Mouse (Mus musculus): ENCODE results near the gene Cdc123.

Gene Cdc123

DNA sequence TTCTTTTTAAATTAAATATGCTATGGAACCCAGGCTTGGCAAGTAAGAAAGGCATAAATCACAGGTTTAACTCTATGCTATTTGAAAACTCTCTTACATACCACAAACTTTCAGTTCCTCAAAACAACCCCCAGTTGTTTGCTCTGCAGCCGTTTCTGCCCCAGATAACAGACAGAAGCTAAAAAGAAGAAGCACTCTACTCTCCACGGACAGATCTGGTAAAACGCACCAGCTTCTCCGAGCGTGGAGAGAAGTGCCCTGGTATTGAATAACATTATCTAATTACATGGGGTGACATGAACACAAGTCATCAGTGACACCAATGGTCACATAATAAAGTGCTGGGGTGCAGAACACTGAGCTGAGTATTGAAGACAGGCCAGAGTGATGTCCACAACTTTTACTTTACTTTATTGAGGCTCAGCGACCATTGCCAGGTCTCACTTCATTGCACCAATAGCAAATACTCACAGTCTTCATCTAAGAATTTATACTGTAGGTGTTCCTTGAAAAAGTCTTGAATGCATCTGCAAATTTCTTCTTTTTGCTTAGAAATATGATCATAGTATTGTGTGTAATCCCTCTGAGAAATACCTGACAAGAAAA is 40.4 kb downstream of the Cdc123 start:
- peak; percentile 92 for DNase-seq

DNA sequence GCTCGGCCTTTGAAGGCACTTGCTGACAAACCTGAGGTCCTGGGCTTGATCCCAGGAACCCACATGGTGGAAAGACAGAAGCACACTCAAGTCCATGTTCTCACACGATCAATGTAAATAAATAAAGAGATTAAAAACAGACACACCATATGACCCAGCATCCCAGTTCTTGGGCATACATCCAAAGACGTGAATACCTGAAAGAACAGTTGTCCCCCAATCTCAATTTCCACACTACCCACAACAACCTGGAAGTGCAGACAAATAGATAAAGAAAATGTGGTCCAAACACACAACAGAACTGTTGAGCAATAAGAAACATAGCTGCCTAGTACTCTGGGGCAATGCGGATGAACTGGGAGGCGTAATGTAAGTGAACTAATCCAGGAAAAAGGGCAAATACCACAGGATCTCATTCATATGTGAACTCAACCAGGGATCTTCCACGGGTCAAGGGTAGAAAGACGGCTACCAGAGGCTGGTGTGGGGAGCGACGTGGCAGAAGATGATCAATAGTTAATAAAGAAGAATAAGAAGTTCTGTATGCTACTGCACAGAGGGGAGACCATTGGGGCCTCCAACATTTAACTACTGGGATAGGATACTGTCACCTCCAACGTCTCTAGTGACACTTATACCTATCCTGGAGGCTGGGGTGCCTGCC is 42.9 kb downstream of the Cdc123 start:
- peak; percentile 65 for DNase-seq

DNA sequence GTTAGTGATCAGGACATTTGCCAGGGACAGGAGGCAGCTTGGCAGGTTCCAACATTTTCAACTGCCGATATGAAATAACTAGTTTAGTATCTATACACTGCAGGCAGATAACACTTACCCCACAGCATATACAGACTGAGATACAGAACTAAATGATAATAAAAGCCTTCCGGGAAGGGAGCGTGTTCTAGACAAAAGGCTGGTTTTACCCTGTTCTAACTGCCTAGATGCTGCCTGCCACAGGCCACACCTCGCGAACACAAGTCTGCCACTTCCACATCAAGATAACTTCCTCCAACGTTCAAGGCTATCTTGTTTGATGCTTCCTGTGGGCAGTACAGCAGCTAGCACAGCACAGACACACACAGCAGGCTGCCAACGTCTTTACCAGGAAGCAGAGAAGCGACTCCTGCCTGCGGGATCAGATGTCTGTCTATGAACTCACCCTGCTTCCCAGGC is 43.8 kb downstream of the Cdc123 start:
- DNase-seq, result peak; percentile 93

DNA sequence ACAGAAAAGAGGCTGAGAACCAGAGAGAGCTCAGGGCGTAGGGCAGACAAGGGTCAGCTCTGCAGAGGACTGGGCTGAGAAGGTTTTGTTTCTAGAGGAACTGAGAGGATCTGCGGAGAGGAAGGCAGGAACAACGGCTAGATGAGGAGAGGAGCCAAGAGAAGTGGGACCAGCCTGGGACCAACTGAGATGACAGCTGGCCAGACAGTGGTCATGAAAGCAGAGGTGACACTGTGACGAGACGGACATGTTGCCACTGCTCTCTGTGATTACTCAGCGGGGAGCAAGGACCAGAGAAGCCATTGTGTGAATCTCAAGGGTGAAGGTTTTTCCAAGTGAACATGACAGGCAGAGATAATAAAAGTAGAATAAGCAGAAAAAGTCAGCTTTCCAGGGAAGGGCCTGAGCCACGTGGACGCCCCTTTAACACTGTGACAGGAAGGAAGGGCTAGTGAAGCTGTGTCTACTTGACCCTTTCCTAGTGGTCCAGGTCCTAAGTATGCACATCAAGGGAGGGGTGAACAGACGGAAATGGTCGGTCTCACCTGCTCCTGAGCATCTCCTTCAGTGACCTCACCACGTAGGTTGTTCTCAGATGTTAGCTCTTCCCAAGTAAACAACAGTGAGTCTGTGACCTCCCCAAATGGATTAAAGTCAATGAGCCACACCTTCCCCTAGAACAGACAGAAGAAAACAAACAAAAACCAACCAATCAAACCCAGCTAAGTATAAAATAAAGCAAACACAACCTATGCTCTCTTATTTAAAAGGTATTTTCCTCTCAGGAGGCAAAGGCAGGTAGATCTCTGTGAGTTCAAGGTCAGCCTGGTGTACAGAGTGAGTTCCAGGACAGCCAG is 46.9 kb downstream of the Cdc123 start:
- peak; percentile 86 for DNase-seq

DNA sequence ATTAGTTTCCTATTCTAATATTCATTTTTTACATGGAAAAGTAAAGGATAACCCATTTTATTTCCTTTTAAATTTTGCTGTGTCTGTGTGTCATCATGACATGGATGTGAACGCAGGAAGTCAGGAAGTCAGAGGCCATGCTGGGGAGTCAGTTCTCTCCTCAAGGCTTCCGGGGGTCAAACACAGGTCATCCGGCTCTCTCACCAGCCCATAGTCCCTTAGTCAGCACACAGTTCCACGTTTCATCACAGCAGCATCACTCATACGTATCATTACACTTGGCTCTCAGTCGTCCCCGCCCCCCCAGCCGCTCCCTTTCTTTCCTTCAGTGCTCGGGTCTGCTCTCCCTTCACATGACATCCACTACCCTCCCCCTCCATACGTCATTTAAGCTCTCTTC is 51.2 kb downstream of the Cdc123 start:
- DNase-seq, result peak; percentile 86

DNA sequence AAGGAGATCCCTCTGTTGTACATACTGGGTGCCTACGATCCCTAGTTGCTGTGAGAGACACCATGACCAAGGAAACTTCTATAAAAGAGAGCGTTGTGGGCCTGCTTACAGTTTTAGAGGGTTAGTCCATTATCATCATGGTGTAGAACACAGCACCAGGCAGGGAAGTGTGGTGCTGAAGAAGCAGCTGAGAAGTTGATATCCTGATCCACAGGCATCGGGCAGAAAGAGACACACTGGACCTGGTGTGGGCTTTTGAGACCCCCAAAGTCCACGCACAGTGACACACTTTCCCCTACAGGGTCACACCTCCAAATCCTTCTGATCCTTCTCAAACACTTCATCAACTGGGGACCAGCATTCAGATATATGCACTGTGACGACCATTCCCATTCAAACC is 52.9 kb downstream of the Cdc123 start:
- DNase-seq, result peak; percentile 55

DNA sequence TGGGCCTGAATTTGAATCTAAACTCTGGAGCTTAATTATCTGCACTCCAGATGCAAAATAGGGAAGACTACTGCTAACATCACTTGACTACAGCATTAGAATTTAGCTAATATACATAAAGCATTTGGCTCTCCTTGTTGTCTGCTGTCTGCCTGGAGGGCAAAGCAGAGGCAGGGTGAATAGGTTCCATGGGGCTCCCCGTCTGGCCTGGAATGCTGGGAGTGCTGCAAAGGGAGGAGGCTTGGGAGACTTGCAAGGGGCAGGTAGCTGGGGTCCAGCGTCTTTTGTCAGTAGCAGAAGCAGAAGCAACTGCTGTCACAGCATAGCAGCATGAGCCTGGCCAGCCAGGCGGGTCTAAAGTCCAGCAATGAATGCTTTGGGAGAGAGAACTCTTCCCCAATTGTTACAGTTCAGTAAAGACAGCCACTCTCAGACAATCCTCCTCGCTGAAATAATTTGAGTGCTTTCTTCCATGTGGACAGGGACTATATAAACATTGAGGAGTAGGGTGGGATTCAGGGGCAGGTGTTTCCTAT is 55.3 kb downstream of the Cdc123 start:
- DNase-seq, result peak; percentile 22

DNA sequence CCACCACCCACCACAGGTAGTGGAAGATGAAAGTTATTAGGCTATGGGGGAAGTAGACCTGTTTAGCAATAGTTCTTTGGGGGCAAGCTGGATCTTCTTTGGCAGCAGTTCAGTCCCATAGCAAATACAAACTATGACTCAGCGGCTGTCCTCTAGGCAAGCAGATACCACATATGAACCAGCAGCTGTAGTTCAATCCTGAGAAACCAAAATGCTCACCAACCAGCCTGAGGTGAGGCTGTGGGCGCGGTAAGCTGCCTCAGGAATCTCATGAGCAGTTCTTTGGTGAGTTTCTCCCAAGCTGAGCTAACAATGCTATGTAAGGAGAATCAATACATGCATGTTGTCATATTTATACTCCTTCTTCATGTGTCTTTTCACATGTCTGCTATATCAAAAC is 57.6 kb downstream of the Cdc123 start:
- peak; percentile 75 for DNase-seq

DNA sequence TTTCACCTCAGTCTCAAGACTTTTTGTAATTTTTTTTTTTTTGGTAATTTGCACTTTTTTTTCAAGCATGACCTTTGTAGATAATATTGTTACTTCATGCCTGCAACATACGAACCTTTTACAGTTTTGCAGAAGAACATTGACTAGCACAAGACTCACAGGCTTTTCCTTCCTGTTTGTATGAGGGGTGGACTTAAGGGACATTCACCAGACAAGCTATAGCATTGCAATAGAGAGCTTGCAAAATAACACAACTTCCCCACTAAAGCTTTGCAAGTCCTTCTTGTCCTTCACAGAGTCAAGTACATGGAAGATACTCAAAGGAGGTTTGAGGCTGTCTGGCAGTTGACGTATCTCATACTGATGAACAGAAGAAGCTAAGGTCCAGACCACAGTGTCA is 72.5 kb downstream of the Cdc123 start:
- peak; percentile 37 for DNase-seq

DNA sequence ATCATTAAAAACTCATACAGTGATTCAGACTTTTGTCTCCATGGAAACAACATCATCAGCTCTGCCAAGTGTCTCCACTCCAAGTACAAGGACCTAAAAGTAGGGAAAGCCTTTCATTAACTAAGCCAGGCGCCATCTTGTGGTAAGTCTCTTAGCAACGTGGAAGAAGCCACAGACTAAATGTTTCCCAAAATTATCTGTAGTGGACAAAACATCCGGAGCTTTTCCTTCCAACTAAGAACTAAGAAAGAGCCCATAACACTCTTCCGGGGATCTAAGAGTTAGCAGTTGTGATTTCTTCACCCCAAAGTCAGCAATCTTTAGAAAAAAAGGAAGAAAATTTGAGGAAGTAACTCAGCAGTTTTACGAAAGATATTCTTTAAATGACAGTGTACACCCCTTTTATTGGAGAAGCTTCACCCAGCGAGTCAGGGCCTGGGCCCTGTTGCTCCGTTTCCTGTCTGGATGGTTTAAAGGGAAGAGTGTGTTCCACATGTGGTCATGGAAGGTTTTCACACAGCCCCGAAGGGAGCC is 74.2 kb downstream of the Cdc123 start:
- DNase-seq, result peak; percentile 97

DNA sequence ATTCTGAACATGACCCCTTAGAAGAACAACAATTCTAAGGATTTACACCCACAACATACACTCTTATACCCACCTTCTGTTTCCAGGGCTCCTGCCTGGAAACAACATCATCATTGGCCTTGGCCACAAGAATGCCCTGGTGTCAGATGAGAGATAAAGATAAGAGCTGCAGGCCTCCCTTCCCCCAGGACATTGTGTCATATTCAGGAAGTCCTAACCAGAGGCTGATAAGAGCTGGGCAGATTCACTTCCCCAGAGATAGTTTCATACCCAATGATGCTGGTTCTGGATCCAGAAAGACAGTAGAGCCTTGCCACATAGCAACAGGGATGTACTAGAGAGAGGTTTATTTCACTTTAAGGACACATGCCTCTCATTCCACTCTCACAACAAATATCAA is 75.3 kb downstream of the Cdc123 start:
- peak; percentile 88 for DNase-seq

DNA sequence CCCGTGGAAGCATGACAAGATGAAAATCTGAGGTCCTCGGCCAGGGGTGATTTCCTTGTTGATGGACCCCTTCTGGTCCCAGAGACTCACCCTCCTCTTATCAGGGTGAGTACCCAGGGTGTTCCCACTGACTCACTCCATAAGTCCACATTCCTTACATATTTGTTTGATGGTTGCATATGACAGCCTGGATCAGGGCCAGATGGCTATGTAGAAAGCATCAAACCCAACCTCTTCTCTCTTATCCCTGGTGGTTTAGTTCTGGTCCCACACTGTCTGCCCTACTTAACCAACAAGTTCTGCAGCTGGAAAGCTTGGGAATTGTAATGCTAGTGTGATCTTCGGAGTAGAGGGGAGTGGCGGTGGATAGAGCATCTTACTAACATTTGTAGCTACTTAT is 76.0 kb downstream of the Cdc123 start:
- peak; percentile 60 for DNase-seq

DNA sequence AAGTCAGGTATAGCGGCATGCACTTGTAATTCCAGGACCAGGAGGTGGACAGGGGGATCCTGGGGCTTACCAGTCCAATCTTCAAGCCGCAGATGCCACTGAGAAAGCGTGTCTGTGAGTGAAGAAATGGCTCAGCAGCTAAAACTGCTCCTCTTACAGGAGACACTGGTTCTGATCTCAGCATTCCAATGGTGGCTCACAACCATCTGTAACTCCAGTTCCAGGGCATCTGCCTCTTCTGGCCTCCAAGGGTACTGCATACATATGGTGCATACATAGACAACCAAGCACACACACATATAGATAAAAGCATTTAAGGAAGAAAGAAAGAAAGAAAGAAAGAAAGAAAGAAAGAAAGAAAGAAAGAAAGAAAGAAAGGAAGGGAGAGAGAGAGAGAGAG is 82.9 kb downstream of the Cdc123 start:
- DNase-seq, result peak; percentile 59

DNA sequence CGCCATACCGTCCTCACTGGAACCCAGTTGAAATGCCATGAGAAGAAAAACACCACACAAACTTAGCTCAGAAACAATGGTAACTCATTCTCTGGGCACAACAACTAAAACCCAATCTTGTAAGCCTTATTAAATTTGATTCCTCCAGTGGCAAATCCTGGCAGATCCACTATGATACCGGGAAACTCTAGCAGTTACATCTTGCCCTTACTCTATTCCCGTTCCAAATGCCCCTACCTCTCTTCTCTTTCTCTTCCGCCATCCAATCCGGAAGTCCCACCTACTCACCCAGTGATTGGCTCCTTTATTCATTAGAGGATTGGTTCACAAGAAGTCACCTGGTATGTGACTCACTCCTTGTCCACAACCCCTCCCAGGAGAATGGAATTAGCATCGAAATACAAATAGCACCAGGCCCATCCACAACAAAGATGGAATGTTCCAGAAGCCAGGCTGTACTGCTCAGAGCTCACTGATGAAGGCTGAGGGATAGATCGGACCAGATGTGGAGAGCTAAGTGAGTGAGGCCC is 84.4 kb downstream of the Cdc123 start:
- DNase-seq, result peak; percentile 48

DNA sequence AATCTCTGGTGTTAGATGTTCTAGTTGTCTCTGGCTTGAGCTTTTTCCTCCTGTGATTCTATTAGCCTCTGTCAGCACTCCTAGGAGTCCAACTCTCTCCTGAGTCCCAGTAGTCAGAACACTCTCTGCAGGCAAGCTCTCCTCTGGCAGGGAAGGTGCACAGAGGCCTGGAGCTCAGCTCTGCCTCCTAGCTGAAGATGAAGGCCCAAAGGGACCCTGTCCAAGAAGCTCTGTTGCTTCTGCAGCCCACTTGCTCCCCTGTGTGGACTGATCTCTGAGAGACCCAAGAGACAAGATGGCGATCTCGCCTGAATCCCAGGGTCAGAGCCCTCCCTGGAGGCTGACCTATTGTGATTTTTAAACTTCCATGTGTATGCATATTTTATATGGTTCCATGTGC is 86.4 kb downstream of the Cdc123 start:
- peak; percentile 82 for DNase-seq

DNA sequence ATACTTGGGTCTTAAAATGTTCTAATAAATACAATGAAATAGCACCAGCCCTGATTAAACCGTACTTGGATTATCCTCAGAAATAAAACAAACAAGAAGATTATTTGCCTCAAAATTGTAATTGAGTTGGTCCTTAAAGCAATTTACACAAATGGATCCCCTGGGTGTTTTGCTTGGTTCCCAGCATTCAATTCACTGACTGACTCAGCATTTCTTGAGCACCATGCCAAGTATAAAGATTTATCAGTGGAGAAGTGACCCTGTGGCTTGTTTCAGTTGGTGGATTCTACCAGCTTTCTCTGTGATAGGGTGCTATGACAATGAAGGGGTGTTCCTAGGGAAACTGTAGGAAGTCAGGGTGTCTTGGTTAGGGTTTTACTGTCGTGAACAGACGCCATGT is 94.1 kb downstream of the Cdc123 start:
- DNase-seq, result peak; percentile 21

DNA sequence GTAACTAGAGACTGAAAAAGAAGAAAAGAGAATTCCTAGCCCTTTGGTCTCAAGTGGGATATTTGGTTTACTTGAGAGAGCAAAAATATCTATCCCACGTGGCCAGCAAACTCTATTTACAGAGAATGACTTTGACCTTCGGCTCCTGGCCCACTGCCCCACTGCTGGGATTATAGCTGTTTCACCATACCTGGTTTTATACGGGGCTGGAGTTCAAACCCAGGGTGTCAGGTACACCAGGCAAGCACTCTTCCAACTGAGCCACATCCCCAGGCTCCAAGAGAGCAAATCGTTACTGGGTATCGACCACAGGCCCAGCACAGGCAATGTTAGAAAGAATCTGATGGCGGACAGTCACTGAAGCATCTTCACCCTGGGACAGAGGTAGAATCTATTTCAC is 95.8 kb downstream of the Cdc123 start:
- peak; percentile 75 for DNase-seq

DNA sequence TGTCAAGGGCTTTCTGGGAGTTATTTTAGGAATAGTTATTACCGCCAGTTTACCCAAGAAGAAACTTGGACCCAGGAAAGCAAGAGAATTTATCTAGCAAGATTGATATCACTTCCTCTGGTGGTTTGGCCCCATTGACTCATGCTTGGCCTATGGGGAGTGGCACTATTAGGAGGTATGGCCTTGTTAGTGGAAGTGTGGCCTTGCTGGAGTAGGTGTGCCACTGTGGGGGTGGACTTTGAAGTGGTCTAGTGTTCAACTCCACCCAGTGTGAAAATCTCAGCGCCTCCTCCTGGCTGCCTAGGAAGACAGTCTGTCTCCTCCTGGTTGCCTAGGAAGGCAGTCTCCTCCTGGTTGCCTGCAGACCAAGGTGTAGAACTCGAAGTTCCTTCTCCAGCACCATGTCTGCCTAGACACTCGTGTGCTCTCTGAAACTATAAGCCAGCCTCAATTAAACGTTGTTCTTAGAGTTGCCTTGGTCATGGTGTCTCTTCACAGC is 97.4 kb downstream of the Cdc123 start:
- DNase-seq, result peak; percentile 65

DNA sequence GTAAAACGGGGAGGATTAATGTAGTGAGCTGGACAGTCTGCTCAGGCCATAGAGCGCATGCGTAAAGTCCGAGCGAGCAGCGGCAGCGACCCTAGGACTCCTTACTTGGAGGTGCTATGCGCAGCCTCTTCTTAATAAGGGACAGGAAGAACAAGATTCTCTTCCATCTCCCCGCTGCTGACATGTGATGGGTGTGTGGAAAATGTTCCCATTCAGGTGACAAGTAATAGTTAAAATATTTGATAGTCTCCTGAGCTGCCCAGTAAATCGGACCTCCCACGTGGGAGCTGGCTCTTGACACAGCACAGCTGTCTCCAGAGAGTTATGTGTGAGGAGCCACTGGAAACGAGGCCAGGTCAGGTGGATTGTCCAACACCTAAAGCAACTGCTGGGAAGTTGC is 98.4 kb downstream of the Cdc123 start:
- DNase-seq, result peak; percentile 76

Data from heart, adult 11 months (tissue).